Mouse (Mus musculus): ENCODE data around the gene Disp1. TPM values are rescaled to one million over a fixed set of nuclear protein-coding genes. Genes with fewer than 3 reads are reported as not detected.

The Disp1 gene
- polyA plus RNA-seq, 2 experiments = 34.7 to 47.3 TPM

GRCm38 (mm10) chr1:183134427-183134826 is 86.9 kb downstream of the Disp1 start:
- Histone ChIP-seq H3K9ac (ENCODE audit: low read depth, low read length, severe bottlenecking) (no peak overlapping the region), H3K4me1 (ENCODE audit: control insufficient read depth, insufficient read depth, low read length) (peaks cover 66% of the 10 kb centered on the region), H3K36me3 (ENCODE audit: control insufficient read depth, insufficient read depth, low read length) (peaks cover 36% of the 10 kb centered on the region), H3K4me2 (replicated peaks; ENCODE audit: low read depth, low read length, severe bottlenecking) (no peak overlapping the region; the same call in 1 of the 2 replicates), H3K4me3 (replicated peaks; ENCODE audit: low read length) (no peak overlapping the region), H3K27ac (replicated peaks; ENCODE audit: low read depth, low read length) (peak overlapping the region; percentile 70; the same call in 1 of the 2 replicates), H3K9me3 (ENCODE audit: control insufficient read depth, low read length) (no peaks in the 10 kb centered on the region), H3K27me3 (ENCODE audit: control insufficient read depth, insufficient read depth, low read length) (no peaks in the 10 kb centered on the region)
- WGBS = 86% methylated on average over 4 of the region's 4 CpGs
- no peak for ATAC-seq (ENCODE audit: low FRiP score, low read depth)
- no peak for DNase-seq (ENCODE audit: low spot score)
- TF ChIP-seq POLR2A (IDR thresholded peaks at IDR 0.05; ENCODE audit: borderline replicate concordance, extremely low read depth, insufficient read depth, insufficient read length) = no peak

DNA sequence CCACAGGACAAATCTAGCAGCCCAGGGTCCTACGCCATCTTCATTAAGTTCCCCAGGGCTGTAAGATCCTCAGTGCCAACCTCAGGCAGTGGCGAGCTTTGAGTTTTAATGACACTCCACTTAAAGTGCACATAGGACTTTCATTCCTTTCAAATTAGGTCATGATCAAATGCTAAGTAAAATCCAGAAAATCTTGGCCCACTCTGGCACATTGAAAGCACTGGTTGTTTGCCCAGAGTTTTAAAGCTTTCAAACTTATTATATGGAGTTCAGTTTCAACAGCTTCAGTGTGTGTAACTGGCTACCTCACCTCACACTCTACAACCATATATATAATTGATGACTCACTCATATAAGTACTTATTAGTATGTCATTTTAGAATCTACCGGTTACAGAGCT is 87.9 kb downstream of the Disp1 start:
- no peak overlapping the region; the same call in 1 of the 2 replicates for H3K4me2 ChIP-seq (replicated peaks; ENCODE audit: low read depth, low read length, severe bottlenecking)
- H3K36me3 ChIP-seq (ENCODE audit: control insufficient read depth, insufficient read depth, low read length) = peaks cover 39% of the 10 kb centered on the region
- WGBS = 57% methylated on average over 3 of the region's 3 CpGs
- H3K27ac ChIP-seq (replicated peaks; ENCODE audit: low read depth, low read length) = peak overlapping the region; percentile 5; the same call in 1 of the 2 replicates
- peak; percentile 79 for DNase-seq (ENCODE audit: low spot score)
- H3K4me3 ChIP-seq (replicated peaks; ENCODE audit: low read length) = no peak overlapping the region
- peak; percentile 66 for ATAC-seq (ENCODE audit: low FRiP score, low read depth)
- H3K4me1 ChIP-seq (ENCODE audit: control insufficient read depth, insufficient read depth, low read length) = peaks cover 70% of the 10 kb centered on the region
- no peak for TF ChIP-seq POLR2A (IDR thresholded peaks at IDR 0.05; ENCODE audit: borderline replicate concordance, extremely low read depth, insufficient read depth, insufficient read length)
- no peak overlapping the region for H3K9ac ChIP-seq (ENCODE audit: low read depth, low read length, severe bottlenecking)
- no peaks in the 10 kb centered on the region for H3K9me3 ChIP-seq (ENCODE audit: control insufficient read depth, low read length)
- H3K27me3 ChIP-seq (ENCODE audit: control insufficient read depth, insufficient read depth, low read length) = no peaks in the 10 kb centered on the region

- DNase-seq (ENCODE audit: low spot score) = peak; percentile 71
- Histone ChIP-seq H3K27me3 (ENCODE audit: control insufficient read depth, insufficient read depth, low read length) (no peaks in the 10 kb centered on the region), H3K4me3 (replicated peaks; ENCODE audit: low read length) (no peak overlapping the region), H3K4me1 (ENCODE audit: control insufficient read depth, insufficient read depth, low read length) (peaks cover 73% of the 10 kb centered on the region), H3K9me3 (ENCODE audit: control insufficient read depth, low read length) (no peaks in the 10 kb centered on the region), H3K36me3 (ENCODE audit: control insufficient read depth, insufficient read depth, low read length) (peaks cover 11% of the 10 kb centered on the region), H3K9ac (ENCODE audit: low read depth, low read length, severe bottlenecking) (no peak overlapping the region), H3K27ac (replicated peaks; ENCODE audit: low read depth, low read length) (peak overlapping the region; percentile 78), H3K4me2 (replicated peaks; ENCODE audit: low read depth, low read length, severe bottlenecking) (no peak overlapping the region)
- WGBS = 24% methylated on average over 4 of the region's 4 CpGs
- no peak for TF ChIP-seq POLR2A (IDR thresholded peaks at IDR 0.05; ENCODE audit: borderline replicate concordance, extremely low read depth, insufficient read depth, insufficient read length)
- ATAC-seq (ENCODE audit: low FRiP score, low read depth) = peak; percentile 51
Observed at GRCm38 (mm10) chr1:183127246-183127645, 94.1 kb downstream of the Disp1 start.

- ATAC-seq (ENCODE audit: low FRiP score, low read depth) = no peak
Observed at GRCm38 (mm10) chr1:183123725-183124124, 97.6 kb downstream of the Disp1 start.

GRCm38 (mm10) chr1:183120341-183120923 is 100.9 kb downstream of the Disp1 start:
- Histone ChIP-seq H3K4me1 (ENCODE audit: control insufficient read depth, insufficient read depth, low read length) (peaks cover 79% of the 10 kb centered on the region), H3K4me2 (replicated peaks; ENCODE audit: low read depth, low read length, severe bottlenecking) (0 out of 2 replicates have a peak overlapping the region, but pooled peaks have one; percentile 2), H3K27me3 (ENCODE audit: control insufficient read depth, insufficient read depth, low read length) (no peaks in the 10 kb centered on the region), H3K27ac (replicated peaks; ENCODE audit: low read depth, low read length) (peak overlapping the region; percentile 84; the same call in 1 of the 2 replicates), H3K9me3 (ENCODE audit: control insufficient read depth, low read length) (no peaks in the 10 kb centered on the region), H3K4me3 (replicated peaks; ENCODE audit: low read length) (no peak overlapping the region), H3K9ac (ENCODE audit: low read depth, low read length, severe bottlenecking) (no peak overlapping the region), H3K36me3 (ENCODE audit: control insufficient read depth, insufficient read depth, low read length) (no peaks in the 10 kb centered on the region)
- ATAC-seq (ENCODE audit: low FRiP score, low read depth) (no peak; the same call in 1 of the 2 replicates), DNase-seq (ENCODE audit: low spot score) (peak; percentile 81)
- 46% methylated on average over 12 of the region's 12 CpGs for WGBS
- no peak for TF ChIP-seq POLR2A (IDR thresholded peaks at IDR 0.05; ENCODE audit: borderline replicate concordance, extremely low read depth, insufficient read depth, insufficient read length)

More at GRCm38 (mm10) chr1:183123725-183124124, 97.6 kb downstream of the Disp1 start:
- 32% methylated on average over 3 of the region's 3 CpGs for WGBS
- no peak overlapping the region for H3K9ac ChIP-seq (ENCODE audit: low read depth, low read length, severe bottlenecking)
- no peak for TF ChIP-seq POLR2A (IDR thresholded peaks at IDR 0.05; ENCODE audit: borderline replicate concordance, extremely low read depth, insufficient read depth, insufficient read length)
- H3K9me3 ChIP-seq (ENCODE audit: control insufficient read depth, low read length) = no peaks in the 10 kb centered on the region
- H3K4me3 ChIP-seq (replicated peaks; ENCODE audit: low read length) = no peak overlapping the region
- H3K4me1 ChIP-seq (ENCODE audit: control insufficient read depth, insufficient read depth, low read length) = peaks cover 81% of the 10 kb centered on the region
- H3K27me3 ChIP-seq (ENCODE audit: control insufficient read depth, insufficient read depth, low read length) = no peaks in the 10 kb centered on the region
- no peaks in the 10 kb centered on the region for H3K36me3 ChIP-seq (ENCODE audit: control insufficient read depth, insufficient read depth, low read length)
- no peak overlapping the region for H3K27ac ChIP-seq (replicated peaks; ENCODE audit: low read depth, low read length)
- DNase-seq (ENCODE audit: low spot score) = no peak
- H3K4me2 ChIP-seq (replicated peaks; ENCODE audit: low read depth, low read length, severe bottlenecking) = no peak overlapping the region

Measured in limb, embryonic 14.5 days (tissue).